Mouse (Mus musculus): Measurements from ENCODE around the gene Srgap2. TPM values are rescaled to one million over a fixed set of nuclear protein-coding genes. Genes with fewer than 3 reads are reported as not detected.
A peak's percentile ranks its signal among the peaks of the same experiment; 100 is the strongest.

Gene Srgap2
- total and polyA plus RNA-seq, 2 experiments, result 6.6 to 7.4 TPM

DNA sequence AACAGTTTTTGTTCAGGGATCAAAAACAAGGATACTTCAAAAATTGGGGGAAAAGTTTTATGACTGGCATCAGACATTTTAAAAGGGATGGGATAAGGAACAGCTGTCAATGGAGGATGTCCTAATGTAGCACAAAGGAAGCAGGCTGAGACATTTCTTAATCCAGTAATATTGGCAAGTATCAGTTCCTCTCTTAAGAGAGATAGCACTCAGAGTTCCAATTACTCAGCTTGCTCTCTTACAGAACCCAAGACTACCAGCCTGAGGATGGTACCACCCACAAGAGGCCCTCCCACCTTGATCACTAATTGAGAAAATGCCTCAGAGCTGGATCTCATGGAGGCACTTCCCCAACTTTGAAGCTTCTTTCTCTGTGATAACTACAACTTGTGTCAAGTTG, 33.3 kb upstream of the Srgap2 start:
- no peak overlapping the region for H3K27ac ChIP-seq (replicated peaks; ENCODE audit: insufficient read depth, low read depth, low read length)
- no peaks in the 10 kb centered on the region for H3K79me2 ChIP-seq (ENCODE audit: control insufficient read depth, insufficient read depth, low read length)

DNA sequence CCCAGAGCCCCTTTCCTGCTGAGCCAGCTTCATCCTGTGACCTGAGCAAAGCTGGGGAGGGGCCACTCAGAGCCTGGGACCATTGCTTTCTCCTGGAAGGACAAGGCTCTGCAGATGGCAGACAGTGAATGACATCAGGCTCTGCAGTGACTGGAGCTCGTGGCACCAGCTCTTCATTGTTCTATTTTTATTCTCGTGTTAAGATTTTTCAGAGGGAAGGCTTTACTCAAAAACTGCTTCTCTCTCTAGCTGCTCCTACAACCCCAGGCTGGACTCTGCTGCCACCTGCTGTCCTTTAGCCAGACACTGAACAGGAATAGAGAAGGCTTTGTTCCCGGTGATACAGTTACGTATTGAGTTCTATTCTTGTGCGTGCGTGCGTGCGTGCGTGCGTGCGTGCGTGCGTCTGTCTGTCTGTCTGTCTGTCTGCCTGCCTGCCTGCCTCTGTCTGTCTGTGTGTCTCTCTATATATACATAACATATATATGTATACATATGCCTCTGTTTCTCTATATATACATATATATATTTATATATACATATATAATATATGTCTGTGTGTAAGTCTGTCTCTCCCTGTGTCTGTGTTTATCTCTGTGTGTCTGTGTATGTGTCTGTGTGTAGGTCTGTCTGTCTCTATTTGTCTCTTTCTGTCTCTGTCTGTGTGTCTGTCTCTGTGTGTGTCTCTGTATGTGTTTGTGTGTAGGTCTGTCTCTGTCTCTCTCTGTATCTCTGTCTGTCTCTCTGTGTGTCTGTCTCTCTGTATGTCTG, 28.1 kb upstream of the Srgap2 start:
- TF ChIP-seq POLR2A (IDR thresholded peaks at IDR 0.05; ENCODE audit: extremely low read depth, insufficient read depth, low read length), result no peak
- TF ChIP-seq CTCF (IDR thresholded peaks at IDR 0.05; ENCODE audit: low read depth, low read length), result peak; percentile 78
- H3K4me3 ChIP-seq (ENCODE audit: insufficient read depth, low read depth, low read length), result no peak overlapping the region
- H3K36me3 ChIP-seq (ENCODE audit: control insufficient read depth, insufficient read depth, low read length), result no peaks in the 10 kb centered on the region
- no peaks in the 10 kb centered on the region for H3K79me2 ChIP-seq (ENCODE audit: control insufficient read depth, insufficient read depth, low read length)
- H3K9ac ChIP-seq (ENCODE audit: low read depth, low read length), result no peak overlapping the region
- no peak overlapping the region for H3K27ac ChIP-seq (replicated peaks; ENCODE audit: insufficient read depth, low read depth, low read length)
- no peaks in the 10 kb centered on the region for H3K27me3 ChIP-seq (ENCODE audit: control insufficient read depth, insufficient read depth, low read length)
- DNase-seq (ENCODE audit: extremely low read depth, low read depth, low spot score), result peak; percentile 63
- H3K4me1 ChIP-seq (ENCODE audit: control insufficient read depth, insufficient read depth, low read length), result peaks cover 2% of the 10 kb centered on the region; the same call in 1 of the 2 replicates
- 5% methylated on average over 13 of the region's 13 CpGs for WGBS

More for the DNA sequence above, 33.3 kb upstream of the Srgap2 start:
- TF ChIP-seq CTCF (IDR thresholded peaks at IDR 0.05; ENCODE audit: low read depth, low read length) (no peak), POLR2A (IDR thresholded peaks at IDR 0.05; ENCODE audit: extremely low read depth, insufficient read depth, low read length) (no peak)
- H3K9ac ChIP-seq (ENCODE audit: low read depth, low read length), result no peak overlapping the region
- DNase-seq (ENCODE audit: extremely low read depth, low read depth, low spot score), result no peak
- no peak overlapping the region for H3K4me3 ChIP-seq (ENCODE audit: insufficient read depth, low read depth, low read length)
- H3K4me1 ChIP-seq (ENCODE audit: control insufficient read depth, insufficient read depth, low read length), result no peaks in the 10 kb centered on the region
- no peaks in the 10 kb centered on the region for H3K36me3 ChIP-seq (ENCODE audit: control insufficient read depth, insufficient read depth, low read length)
- H3K27me3 ChIP-seq (ENCODE audit: control insufficient read depth, insufficient read depth, low read length), result no peaks in the 10 kb centered on the region

DNA sequence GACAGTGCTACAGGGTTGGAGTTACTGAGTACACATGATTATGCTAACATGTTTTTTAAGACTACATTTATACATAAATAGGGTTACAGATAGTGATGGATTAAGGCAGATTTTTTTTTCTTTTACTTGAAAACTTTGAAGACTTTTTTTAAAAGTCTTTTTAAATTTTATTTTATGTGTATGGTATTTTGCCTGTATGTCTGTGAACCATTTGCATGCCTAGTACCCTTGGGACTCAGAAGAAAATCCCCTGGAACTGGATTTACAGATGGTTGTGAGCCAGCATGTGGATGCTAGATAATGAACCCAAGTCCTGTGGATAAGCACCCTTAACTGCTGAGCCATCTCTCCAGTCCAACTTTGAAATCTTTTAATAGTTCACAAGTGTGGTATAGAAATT, 26.3 kb upstream of the Srgap2 start:
- DNase-seq (ENCODE audit: extremely low read depth, low read depth, low spot score), result no peak
- H3K4me3 ChIP-seq (ENCODE audit: insufficient read depth, low read depth, low read length), result no peak overlapping the region
- H3K36me3 ChIP-seq (ENCODE audit: control insufficient read depth, insufficient read depth, low read length), result no peaks in the 10 kb centered on the region
- no peaks in the 10 kb centered on the region for H3K79me2 ChIP-seq (ENCODE audit: control insufficient read depth, insufficient read depth, low read length)
- H3K27ac ChIP-seq (replicated peaks; ENCODE audit: insufficient read depth, low read depth, low read length), result no peak overlapping the region
- no peaks in the 10 kb centered on the region for H3K27me3 ChIP-seq (ENCODE audit: control insufficient read depth, insufficient read depth, low read length)
- TF ChIP-seq CTCF (IDR thresholded peaks at IDR 0.05; ENCODE audit: low read depth, low read length) (no peak), POLR2A (IDR thresholded peaks at IDR 0.05; ENCODE audit: extremely low read depth, insufficient read depth, low read length) (no peak)
- H3K9ac ChIP-seq (ENCODE audit: low read depth, low read length), result no peak overlapping the region
- peaks cover 8% of the 10 kb centered on the region for H3K4me1 ChIP-seq (ENCODE audit: control insufficient read depth, insufficient read depth, low read length)

DNA sequence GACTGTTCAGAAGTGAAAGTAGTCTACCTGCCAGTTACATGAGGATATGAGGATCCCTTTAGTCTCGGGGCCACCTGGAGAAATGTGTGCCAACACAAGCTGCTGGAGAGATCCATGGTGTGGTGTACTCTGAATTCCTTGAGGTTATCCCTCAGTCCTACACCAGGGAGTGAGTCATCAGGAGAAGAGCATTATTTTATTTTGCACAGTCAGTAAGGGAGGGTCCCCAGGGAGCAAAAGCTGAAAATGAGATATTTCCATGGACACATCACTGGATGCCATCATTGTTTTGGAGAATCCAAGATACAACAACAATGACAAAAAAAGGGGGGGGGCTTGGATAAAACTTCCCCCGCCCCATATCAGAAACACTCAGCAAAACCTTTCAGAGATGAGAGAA, 24.8 kb upstream of the Srgap2 start:
- no peak for TF ChIP-seq CTCF (IDR thresholded peaks at IDR 0.05; ENCODE audit: low read depth, low read length)
- TF ChIP-seq POLR2A (IDR thresholded peaks at IDR 0.05; ENCODE audit: extremely low read depth, insufficient read depth, low read length), result no peak
- Histone ChIP-seq H3K79me2 (ENCODE audit: control insufficient read depth, insufficient read depth, low read length) (no peaks in the 10 kb centered on the region), H3K4me1 (ENCODE audit: control insufficient read depth, insufficient read depth, low read length) (peaks cover 16% of the 10 kb centered on the region), H3K4me3 (ENCODE audit: insufficient read depth, low read depth, low read length) (no peak overlapping the region), H3K27ac (replicated peaks; ENCODE audit: insufficient read depth, low read depth, low read length) (no peak overlapping the region), H3K36me3 (ENCODE audit: control insufficient read depth, insufficient read depth, low read length) (no peaks in the 10 kb centered on the region), H3K9ac (ENCODE audit: low read depth, low read length) (no peak overlapping the region), H3K27me3 (ENCODE audit: control insufficient read depth, insufficient read depth, low read length) (no peaks in the 10 kb centered on the region)
- no peak for DNase-seq (ENCODE audit: extremely low read depth, low read depth, low spot score)
- WGBS, result 87% methylated on average over 2 of the region's 2 CpGs

DNA sequence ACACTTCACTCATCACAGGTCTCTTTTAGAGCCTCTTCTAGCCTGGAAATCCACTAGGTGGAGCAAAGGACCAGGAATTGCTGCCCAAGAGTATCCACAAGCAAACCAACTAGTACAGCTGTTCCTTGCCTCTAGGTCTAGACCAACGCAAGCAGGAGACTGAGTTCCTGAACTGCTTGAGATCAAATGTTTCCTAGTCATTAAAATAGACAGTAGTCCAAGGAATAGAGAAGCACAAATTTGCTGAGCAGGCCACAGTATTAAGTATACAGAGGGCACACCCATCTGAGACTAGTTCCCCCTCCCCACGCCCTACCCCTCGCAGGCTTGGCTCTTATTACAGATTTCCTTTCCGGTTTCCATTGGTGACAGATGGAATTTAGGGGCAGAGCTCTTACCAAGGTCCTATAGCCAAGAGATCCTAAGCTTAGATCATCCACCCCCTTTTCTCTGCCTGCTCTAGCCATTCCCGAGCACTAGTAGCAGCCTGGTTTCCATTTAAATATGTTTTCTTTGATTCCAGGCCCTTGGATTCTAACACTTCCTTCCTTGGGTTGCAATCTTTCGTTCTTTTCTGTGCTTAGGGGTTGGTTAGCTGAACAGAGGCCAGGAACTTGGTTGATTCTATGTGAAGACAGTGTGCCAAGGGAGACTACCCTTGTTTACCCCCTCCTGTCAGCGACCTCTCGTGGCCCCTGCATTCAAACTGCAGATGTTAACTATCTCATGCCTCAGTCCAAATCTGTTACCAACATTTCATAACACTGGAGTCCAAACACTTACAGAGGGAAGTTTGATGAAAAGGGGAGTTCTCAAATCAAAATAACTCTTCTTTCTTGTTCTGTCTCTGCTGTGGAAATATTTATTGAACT, 21.6 kb upstream of the Srgap2 start:
- DNase-seq (ENCODE audit: extremely low read depth, low read depth, low spot score), result peak; percentile 75
- H3K4me1 ChIP-seq (ENCODE audit: control insufficient read depth, insufficient read depth, low read length), result peaks cover 16% of the 10 kb centered on the region

More for the DNA sequence above, 21.6 kb upstream of the Srgap2 start:
- Histone ChIP-seq H3K27ac (replicated peaks; ENCODE audit: insufficient read depth, low read depth, low read length) (peak overlapping the region; percentile 45), H3K9ac (ENCODE audit: low read depth, low read length) (no peak overlapping the region), H3K36me3 (ENCODE audit: control insufficient read depth, insufficient read depth, low read length) (no peaks in the 10 kb centered on the region), H3K27me3 (ENCODE audit: control insufficient read depth, insufficient read depth, low read length) (no peaks in the 10 kb centered on the region), H3K4me3 (ENCODE audit: insufficient read depth, low read depth, low read length) (no peak overlapping the region), H3K79me2 (ENCODE audit: control insufficient read depth, insufficient read depth, low read length) (no peaks in the 10 kb centered on the region)
- peak; percentile 43 for TF ChIP-seq CTCF (IDR thresholded peaks at IDR 0.05; ENCODE audit: low read depth, low read length)
- TF ChIP-seq POLR2A (IDR thresholded peaks at IDR 0.05; ENCODE audit: extremely low read depth, insufficient read depth, low read length), result no peak
- 34% methylated on average over 8 of the region's 8 CpGs for WGBS
